Mouse (Mus musculus) urinary bladder, postnatal 36 days (tissue): ENCODE results near the gene Hfe2.

ENCODE experiments used
- DNase-seq, 2 experiments: peaks; one replicate each; pipeline ENCODE4 v3.0.0; 2022; ENCODE audit warnings: low spot score in 2 of 2, mixed read lengths in 1 of 2

Gene Hfe2

GRCm38 (mm10) chr3:96526864-96527542 is 2.0 kb downstream of the Hfe2 start:
- no peak for DNase-seq

- no peak for DNase-seq
These were observed 3.5 kb downstream of the Hfe2 start for GRCm38 (mm10) chr3:96528506-96528905.

GRCm38 (mm10) chr3:96532050-96532449 is 7.1 kb downstream of the Hfe2 start:
- no peak for DNase-seq

DNA sequence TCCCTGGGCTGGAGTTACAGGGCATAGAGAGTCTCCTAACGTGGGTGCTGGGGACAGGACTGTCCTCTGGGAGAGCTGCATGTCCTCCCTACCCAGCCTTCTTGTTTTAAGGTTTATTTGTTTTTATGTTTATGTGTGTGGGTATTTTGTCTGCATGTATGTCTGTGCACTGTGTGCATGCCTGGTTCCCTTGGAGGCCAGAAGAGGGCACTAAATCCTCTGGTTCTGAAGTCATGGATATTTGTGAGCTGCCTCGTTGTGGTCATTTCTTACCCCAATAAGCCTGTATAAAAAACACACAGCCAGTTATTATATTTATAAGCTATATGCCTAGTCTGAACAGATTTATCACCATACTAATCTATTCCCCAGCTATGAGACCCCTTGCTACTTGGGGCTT is 9.3 kb downstream of the Hfe2 start:
- DNase-seq, result no peak

DNA sequence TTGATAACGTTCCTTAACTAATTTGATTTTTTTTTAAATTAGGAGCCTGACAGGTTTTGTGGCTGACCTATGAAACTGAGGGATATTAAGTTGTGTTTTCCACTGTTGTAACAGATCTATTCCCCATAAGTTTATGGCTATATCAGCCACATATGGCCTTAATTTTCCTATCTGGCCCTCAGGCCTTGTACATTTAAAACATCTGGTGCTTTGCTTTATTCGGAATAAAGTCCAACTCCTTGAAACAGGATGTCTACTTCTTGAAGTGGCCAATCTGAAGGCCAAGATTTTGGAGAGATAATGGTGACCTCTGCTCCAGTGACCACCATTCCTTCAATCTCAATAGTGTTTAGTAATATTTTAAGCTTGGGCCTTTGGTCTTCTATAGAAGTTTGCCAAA is 14.3 kb downstream of the Hfe2 start:
- no peak for DNase-seq

DNA sequence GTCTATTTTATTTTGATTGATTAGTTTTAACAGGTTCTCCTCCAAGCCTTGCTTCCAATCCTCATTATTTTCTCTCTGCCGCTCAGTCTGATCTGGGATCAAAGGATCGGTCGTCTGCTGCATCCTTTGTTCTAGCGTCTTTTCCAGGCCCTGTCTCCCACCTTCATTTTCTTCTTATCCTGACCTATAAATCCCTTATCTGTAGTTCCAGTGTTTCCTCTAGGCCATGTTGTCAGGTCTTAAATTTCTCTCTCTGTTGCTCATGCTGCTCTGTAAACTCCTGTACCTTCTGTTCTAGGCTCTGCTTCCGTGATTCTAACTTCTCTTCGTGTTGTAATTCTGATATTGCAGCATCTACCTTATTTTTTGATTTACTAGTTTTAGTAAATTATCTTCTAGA is 15.8 kb downstream of the Hfe2 start:
- no peak for DNase-seq

GRCm38 (mm10) chr3:96541328-96542078 is 16.5 kb downstream of the Hfe2 start:
- no peak for DNase-seq

GRCm38 (mm10) chr3:96542554-96542953 is 17.6 kb downstream of the Hfe2 start:
- DNase-seq, result no peak

GRCm38 (mm10) chr3:96543345-96543744 is 18.4 kb downstream of the Hfe2 start:
- no peak for DNase-seq

DNA sequence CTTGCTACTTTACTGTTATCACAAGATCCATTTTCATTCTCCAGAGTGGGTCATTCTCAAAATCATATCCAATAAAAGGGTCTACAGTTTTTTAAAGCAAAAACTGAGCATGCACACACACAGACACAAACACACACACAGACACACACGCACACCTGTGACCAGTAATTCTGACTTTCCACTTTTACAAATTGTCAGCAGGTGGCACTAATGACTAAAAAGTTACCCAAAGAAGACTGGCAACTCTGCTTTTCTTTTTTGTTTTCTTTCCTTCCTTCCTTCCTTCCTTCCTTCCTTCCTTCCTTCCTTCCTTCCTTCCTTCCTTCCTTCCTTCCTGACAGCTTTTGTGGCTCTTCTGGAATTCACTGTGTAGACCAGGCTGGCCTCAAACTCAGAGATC is 20.6 kb downstream of the Hfe2 start:
- no peak for DNase-seq

GRCm38 (mm10) chr3:96546880-96547279 is 21.9 kb downstream of the Hfe2 start:
- no peak for DNase-seq

DNA sequence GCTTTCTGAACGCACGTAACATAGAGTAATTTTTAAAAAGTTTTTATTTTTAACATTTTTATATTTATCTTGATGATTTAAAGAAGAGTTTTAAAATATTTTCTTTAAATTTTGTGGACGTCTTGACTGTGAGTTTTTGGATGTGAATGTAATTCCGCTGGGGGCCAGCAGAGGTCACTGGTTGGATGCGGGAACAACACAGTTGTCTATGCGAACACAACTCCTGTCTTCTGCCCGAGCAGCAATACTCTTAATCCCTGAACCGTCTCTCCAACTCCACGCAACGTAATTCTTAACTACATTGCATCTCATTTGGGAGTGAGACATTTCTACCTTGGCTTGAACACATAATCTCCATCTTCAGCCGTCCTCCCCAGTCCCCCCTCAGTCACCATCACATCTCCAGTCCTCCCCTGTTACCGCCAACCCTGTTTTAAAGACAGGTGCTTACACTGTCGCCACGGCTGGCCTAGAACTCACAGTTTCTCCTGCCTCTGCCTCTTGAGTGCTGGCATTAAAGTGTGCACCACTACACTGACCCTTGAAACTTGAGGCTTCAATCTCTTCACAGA is 22.5 kb downstream of the Hfe2 start:
- DNase-seq, result peak in 1 of 2 experiments; percentile 81

- no peak for DNase-seq
These were observed 23.9 kb downstream of the Hfe2 start for GRCm38 (mm10) chr3:96548824-96549223.

DNA sequence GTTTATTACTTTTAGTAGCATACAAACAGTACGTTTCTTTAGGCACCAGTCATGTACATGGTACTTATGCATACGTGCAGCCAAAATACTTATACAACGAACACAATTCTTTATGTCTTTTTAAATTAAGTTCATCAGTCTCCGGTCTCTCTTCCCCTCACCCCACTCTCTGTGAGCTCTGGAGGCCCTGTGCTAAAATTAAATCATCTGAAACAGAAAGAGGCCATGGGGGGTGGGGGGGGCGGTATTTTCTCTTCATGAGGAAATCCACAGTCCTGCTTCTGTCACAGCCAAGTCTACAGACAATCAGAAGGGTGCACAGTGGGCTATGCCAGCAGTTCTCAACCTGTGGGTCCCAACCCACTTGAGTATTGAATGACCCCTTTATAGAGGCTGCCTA is 24.4 kb downstream of the Hfe2 start:
- DNase-seq, result no peak

DNA sequence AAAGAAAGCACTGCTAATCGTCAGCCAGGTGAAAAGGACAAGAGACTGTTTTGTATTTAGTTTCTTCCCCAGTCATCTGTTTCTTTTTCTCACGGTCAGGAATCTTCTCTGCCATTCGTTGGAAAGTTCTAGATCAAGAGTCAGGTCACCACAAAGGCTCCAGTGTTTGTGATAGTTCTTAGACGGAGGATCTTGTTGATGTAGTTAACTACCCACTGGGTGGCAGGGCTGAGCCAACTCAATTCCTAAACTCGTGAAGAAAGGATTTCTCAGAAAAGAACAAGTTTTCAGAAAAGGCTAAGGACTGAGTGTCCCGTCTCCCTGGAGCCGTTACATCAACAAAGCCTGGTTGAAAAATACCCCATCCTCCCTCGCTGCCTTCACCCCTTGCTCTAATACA is 26.2 kb downstream of the Hfe2 start:
- DNase-seq, result peak in 1 of 2 experiments; percentile 73

DNA sequence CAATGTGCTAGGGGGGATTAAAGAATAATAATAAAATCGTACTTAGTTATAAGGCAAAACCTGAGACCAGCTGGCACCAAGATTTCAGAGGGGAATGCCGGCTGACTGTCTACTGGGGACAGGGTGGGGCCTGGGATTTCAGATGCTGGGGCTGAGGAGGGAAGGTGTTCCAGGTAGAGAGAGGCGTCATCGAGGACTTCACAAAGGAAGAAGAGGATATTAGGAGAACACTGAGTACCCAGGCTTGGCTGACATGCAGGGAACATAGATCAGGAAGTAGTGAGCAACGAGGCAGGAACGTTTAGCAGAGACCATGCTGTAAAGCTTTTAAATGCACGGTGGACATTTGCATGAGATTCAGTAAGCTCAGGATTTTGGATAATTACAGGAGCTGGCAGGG is 26.9 kb downstream of the Hfe2 start:
- no peak for DNase-seq

DNA sequence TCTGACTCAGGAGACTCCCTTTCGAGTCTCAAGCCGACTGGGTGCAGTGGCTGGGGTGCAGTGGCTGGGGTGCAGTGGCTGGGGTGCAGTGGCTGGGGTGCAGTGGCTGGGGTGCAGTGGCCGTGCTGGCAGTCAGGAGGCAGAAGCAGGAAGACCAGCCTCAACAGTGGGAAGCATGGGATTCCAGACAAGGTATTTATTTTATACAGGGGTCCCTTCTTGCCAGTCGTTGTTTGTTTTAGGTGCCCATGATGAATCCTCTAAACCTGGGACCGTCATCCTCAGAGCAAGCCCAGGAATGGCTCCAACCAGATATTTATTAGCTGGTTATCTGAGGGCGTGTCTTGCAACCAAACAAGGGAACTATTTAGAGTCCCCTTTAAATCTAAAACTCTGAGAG is 28.6 kb downstream of the Hfe2 start:
- DNase-seq, result no peak

- no peak for DNase-seq
These were observed 29.3 kb downstream of the Hfe2 start for GRCm38 (mm10) chr3:96554251-96554650.

DNA sequence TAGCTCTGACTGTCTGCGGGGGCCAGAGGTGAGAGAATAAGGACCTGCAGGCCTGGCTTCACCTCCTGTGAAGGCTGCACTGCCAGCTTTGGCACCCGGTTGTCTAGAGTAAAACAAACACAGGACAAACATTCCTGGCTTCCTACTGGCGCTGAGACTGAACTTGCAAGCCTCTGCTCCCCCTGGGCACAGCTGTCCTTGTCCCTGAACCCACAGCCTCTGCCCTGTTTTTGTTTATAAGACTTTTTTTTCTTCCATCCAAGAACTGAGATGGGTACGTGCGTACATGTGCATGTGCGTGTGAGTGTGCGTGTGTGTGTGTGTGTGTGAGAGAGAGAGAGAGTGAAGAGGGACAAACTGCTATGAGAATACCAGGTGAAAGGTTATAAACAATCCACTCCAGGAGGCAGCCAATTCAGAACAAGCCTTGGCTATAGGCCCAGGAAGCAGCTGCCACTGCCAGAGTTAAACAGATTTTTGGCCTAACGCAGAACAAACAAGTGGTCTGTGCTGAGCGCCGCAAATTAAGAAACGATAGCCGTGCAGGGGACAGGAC is 30.1 kb downstream of the Hfe2 start:
- DNase-seq, result peak in 1 of 2 experiments; percentile 87

DNA sequence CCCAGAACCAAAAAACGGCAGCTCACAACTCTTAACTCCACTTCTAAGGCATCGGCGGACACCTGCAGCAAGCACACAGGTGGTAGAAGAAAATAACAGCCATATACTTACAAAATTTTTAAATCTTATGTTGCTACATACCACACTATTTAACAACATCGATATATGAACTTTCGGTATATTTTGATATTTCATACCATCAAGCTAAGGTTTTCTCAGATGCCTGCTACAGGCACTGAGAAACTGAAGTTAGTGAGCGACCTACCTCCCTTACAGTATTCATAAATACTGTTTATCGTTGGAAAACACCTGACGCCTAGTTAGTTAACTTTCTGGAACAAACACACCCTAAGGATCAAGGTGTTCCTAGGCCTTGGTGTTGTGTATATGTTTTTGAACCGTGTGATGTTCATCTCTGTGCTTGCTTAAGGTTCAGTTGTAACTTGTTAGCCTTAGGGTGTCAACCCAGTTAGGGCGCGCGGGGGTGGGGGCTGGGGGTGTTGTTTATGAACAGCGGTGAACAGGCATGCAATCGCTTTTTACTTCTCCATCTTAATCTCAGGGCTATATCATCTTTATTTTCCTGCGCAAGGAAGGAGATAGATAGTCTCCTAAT is 31.1 kb downstream of the Hfe2 start:
- no peak for DNase-seq

DNA sequence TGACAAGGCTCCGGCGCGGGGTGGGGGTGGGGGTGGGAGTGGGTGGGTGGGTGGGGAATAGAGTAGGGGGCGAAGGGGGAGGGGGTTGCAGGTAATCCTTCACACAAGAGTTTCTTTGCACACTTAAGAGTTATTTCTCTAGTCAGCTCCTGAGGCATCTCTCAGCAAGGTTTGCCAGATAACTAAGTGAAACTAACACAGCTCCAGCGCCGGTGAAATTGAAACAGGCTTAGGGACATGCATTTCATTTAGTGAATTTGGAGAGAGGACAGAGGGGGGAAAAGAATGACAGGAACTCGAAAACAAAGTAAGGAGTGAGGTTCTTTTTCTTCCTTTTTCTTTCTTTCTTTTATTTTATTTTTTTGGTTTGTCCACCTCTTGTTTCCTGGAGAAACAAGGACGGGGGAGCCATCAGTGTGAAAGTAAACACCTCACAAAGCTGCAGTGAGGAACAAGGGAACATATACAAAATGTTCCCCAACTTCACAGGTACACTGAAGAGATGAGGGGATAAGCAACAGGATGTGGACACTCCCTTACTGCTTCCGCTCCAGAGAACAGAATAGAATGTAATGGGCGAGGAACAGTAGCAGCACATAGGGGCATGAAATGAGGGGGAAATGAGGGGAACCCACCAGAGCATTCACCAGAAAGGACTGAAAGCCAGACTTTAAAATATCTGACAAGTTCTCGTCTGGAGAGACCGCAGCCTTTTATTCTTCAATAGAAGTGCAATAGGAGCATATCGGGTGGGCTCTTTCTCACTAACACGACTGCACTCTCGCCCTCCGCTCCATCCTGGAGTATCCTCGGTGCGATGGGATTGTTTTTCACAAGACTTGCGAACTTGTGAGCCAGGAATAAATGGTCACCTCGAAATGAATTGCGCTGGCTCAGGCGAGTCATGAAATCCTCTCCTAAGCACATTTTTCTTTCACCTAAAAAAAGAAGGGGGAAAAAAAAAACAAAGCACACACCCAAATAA is 32.0 kb downstream of the Hfe2 start:
- DNase-seq, result no peak
